Mouse (Mus musculus): Measurements from ENCODE around the gene Epb41.

The Epb41 gene

GRCm38 (mm10) chr4:132048011-132048991 is 26.8 kb downstream of the Epb41 start:
- in situ Hi-C loops (cut with MseI, MboI) = no loop called here

- in situ Hi-C loops (cut with MseI, MboI) = loop anchor here in 1 of 2 experiments (5.0 kb wide), 1 partner anchor 34 kb away; the partner anchor contains the start of gene Epb41
Observed at GRCm38 (mm10) chr4:132043726-132044125, 31.4 kb downstream of the Epb41 start.

- in situ Hi-C loops (cut with MseI, MboI) = loop anchor here in 1 of 2 experiments (5.0 kb wide), 1 partner anchor 36 kb away; the partner anchor contains the start of gene Epb41
Observed at GRCm38 (mm10) chr4:132041471-132042332, 33.4 kb downstream of the Epb41 start.

GRCm38 (mm10) chr4:132039975-132040645 is 35.0 kb downstream of the Epb41 start:
- in situ Hi-C loops (cut with MseI, MboI) = loop anchor here in 1 of 2 experiments (5.0 kb wide), 1 partner anchor 37 kb away; the partner anchor contains the start of gene Epb41

- in situ Hi-C loops (cut with MseI, MboI) = no loop called here
Observed at GRCm38 (mm10) chr4:132039521-132039920, 35.6 kb downstream of the Epb41 start.

- in situ Hi-C loops (cut with MseI, MboI) = no loop called here
Observed at GRCm38 (mm10) chr4:132038809-132039208, 36.3 kb downstream of the Epb41 start.

GRCm38 (mm10) chr4:132037991-132038390 is 37.1 kb downstream of the Epb41 start:
- in situ Hi-C loops (cut with MseI, MboI) = no loop called here

GRCm38 (mm10) chr4:132037137-132037536 is 38.0 kb downstream of the Epb41 start:
- in situ Hi-C loops (cut with MseI, MboI) = no loop called here

- in situ Hi-C loops (cut with MseI, MboI) = no loop called here
Observed at GRCm38 (mm10) chr4:132034242-132034641, 40.9 kb downstream of the Epb41 start.

- in situ Hi-C loops (cut with MseI, MboI) = no loop called here
Observed at GRCm38 (mm10) chr4:132033183-132033582, 41.9 kb downstream of the Epb41 start.

- in situ Hi-C loops (cut with MseI, MboI) = no loop called here
Observed at GRCm38 (mm10) chr4:132029851-132030741, 45.0 kb downstream of the Epb41 start.

- in situ Hi-C loops (cut with MseI, MboI) = no loop called here
Observed at GRCm38 (mm10) chr4:132027806-132028205, 47.3 kb downstream of the Epb41 start.

- in situ Hi-C loops (cut with MseI, MboI) = no loop called here
Observed at GRCm38 (mm10) chr4:132027167-132027566, 48.0 kb downstream of the Epb41 start.

- in situ Hi-C loops (cut with MseI, MboI) = no loop called here
Observed at GRCm38 (mm10) chr4:132025738-132026527, 49.2 kb downstream of the Epb41 start.

GRCm38 (mm10) chr4:132025264-132025663 is 49.9 kb downstream of the Epb41 start:
- in situ Hi-C loops (cut with MseI, MboI) = no loop called here

GRCm38 (mm10) chr4:132023816-132024215 is 51.3 kb downstream of the Epb41 start:
- in situ Hi-C loops (cut with MseI, MboI) = no loop called here

GRCm38 (mm10) chr4:132022639-132023038 is 52.5 kb downstream of the Epb41 start:
- in situ Hi-C loops (cut with MseI, MboI) = no loop called here

- in situ Hi-C loops (cut with MseI, MboI) = no loop called here
Observed at GRCm38 (mm10) chr4:132021883-132022282, 53.2 kb downstream of the Epb41 start.

- in situ Hi-C loops (cut with MseI, MboI) = no loop called here
Observed at GRCm38 (mm10) chr4:132018547-132018946, 56.6 kb downstream of the Epb41 start.

GRCm38 (mm10) chr4:132015374-132015773 is 59.7 kb downstream of the Epb41 start:
- in situ Hi-C loops (cut with MseI, MboI) = no loop called here

Data from mouse trophoblast stem cell (cell line).